Mouse (Mus musculus): ENCODE measurements at regions not wholly inside any gene's neighbourhood (a gene's known extent, or its start where the extent isn't known, plus 50 kb on each side); places are given as distances from the start of the nearest gene placed in this dataset.

- no peak for TF ChIP-seq CTCF (IDR thresholded peaks at IDR 0.05; ENCODE audit: low read depth)
- H3K27me3 ChIP-seq (replicated peaks; ENCODE audit: control insufficient read depth, insufficient read depth, low read length): no peaks in the 10 kb centered on the region
- H3K4me1 ChIP-seq (replicated peaks; ENCODE audit: control insufficient read depth, insufficient read depth, low read length): no peaks in the 10 kb centered on the region; the same call in 1 of the 2 replicates
- H3K9ac ChIP-seq (ENCODE audit: low read depth, low read length): no peak overlapping the region
- no peak overlapping the region for H3K4me3 ChIP-seq (ENCODE audit: low read depth, low read length)
- WGBS: 13% methylated on average over 2 of the region's 2 CpGs
- no peak overlapping the region for H3K4me2 ChIP-seq (replicated peaks; ENCODE audit: low read depth)
- no peak for ATAC-seq
- H3K9me3 ChIP-seq (ENCODE audit: control insufficient read depth): no peaks in the 10 kb centered on the region
- no peaks in the 10 kb centered on the region for H3K36me3 ChIP-seq (ENCODE audit: control insufficient read depth, insufficient read depth)
- H3K27ac ChIP-seq (ENCODE audit: low read depth, low read length): no peak overlapping the region
These were observed 417.5 kb downstream of the Hsfy2 start for GRCm38 (mm10) chr1:56219700-56220099.

- Histone ChIP-seq H3K36me3 (ENCODE audit: control insufficient read depth, insufficient read depth) (no peaks in the 10 kb centered on the region), H3K4me3 (ENCODE audit: low read depth, low read length) (no peak overlapping the region), H3K9ac (ENCODE audit: low read depth, low read length) (no peak overlapping the region), H3K9me3 (ENCODE audit: control insufficient read depth) (no peaks in the 10 kb centered on the region), H3K27me3 (replicated peaks; ENCODE audit: control insufficient read depth, insufficient read depth, low read length) (no peaks in the 10 kb centered on the region), H3K4me2 (replicated peaks; ENCODE audit: low read depth) (no peak overlapping the region), H3K27ac (ENCODE audit: low read depth, low read length) (no peak overlapping the region), H3K4me1 (replicated peaks; ENCODE audit: control insufficient read depth, insufficient read depth, low read length) (no peaks in the 10 kb centered on the region)
- WGBS: 74% methylated on average over 13 of the region's 13 CpGs
- no peak for TF ChIP-seq CTCF (IDR thresholded peaks at IDR 0.05; ENCODE audit: low read depth)
- ATAC-seq: no peak
These were observed 426.4 kb downstream of the Hsfy2 start for GRCm38 (mm10) chr1:56210712-56211371.

DNA sequence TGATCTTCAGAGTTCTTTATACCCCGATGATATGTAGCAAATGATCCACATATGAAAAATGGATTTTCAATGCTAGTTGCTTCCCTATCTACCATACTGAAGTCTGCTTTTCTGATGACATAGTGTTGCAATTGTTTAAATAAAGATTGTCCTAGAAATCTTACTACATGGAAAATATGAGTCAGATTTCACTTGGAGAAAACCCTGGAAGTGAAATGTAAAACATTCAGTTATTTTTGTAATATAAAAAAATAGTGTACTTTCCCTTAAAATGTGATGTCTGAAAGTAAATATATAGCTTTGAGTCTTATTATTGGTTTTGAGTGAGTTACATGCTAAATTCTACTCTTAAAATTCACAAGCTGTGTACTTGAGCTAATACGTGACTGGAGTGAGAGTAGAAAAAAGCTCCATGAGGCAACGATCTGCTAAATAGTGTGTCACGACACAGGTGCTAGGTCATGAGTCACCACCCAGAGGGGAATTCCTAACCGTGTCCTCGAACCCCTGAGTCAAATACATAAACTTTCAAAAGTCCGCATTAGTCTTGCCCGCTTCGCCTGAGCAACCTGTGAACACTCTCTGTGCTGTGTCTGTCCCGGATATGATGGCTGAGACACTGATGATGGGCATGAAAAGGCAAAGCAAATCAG, 430.5 kb downstream of the Hsfy2 start:
- Histone ChIP-seq H3K27ac (ENCODE audit: low read depth, low read length) (no peak overlapping the region), H3K4me1 (replicated peaks; ENCODE audit: control insufficient read depth, insufficient read depth, low read length) (no peaks in the 10 kb centered on the region), H3K4me3 (ENCODE audit: low read depth, low read length) (no peak overlapping the region), H3K9me3 (ENCODE audit: control insufficient read depth) (no peaks in the 10 kb centered on the region), H3K9ac (ENCODE audit: low read depth, low read length) (no peak overlapping the region), H3K4me2 (replicated peaks; ENCODE audit: low read depth) (no peak overlapping the region), H3K36me3 (ENCODE audit: control insufficient read depth, insufficient read depth) (no peaks in the 10 kb centered on the region), H3K27me3 (replicated peaks; ENCODE audit: control insufficient read depth, insufficient read depth, low read length) (no peaks in the 10 kb centered on the region)
- 89% methylated on average over 10 of the region's 10 CpGs for WGBS
- ATAC-seq: no peak
- no peak for TF ChIP-seq CTCF (IDR thresholded peaks at IDR 0.05; ENCODE audit: low read depth)

GRCm38 (mm10) chr1:56195224-56195623, 442.0 kb downstream of the Hsfy2 start:
- WGBS: 98% methylated on average over 2 of the region's 2 CpGs
- no peaks in the 10 kb centered on the region for H3K4me1 ChIP-seq (replicated peaks; ENCODE audit: control insufficient read depth, insufficient read depth, low read length)
- peak; percentile 59 for TF ChIP-seq CTCF (IDR thresholded peaks at IDR 0.05; ENCODE audit: low read depth)
- no peak overlapping the region for H3K27ac ChIP-seq (ENCODE audit: low read depth, low read length)
- ATAC-seq: no peak
- H3K9me3 ChIP-seq (ENCODE audit: control insufficient read depth): no peaks in the 10 kb centered on the region
- H3K27me3 ChIP-seq (replicated peaks; ENCODE audit: control insufficient read depth, insufficient read depth, low read length): no peaks in the 10 kb centered on the region
- H3K4me3 ChIP-seq (ENCODE audit: low read depth, low read length): no peak overlapping the region
- no peaks in the 10 kb centered on the region for H3K36me3 ChIP-seq (ENCODE audit: control insufficient read depth, insufficient read depth)
- H3K4me2 ChIP-seq (replicated peaks; ENCODE audit: low read depth): no peak overlapping the region
- no peak overlapping the region for H3K9ac ChIP-seq (ENCODE audit: low read depth, low read length)

DNA sequence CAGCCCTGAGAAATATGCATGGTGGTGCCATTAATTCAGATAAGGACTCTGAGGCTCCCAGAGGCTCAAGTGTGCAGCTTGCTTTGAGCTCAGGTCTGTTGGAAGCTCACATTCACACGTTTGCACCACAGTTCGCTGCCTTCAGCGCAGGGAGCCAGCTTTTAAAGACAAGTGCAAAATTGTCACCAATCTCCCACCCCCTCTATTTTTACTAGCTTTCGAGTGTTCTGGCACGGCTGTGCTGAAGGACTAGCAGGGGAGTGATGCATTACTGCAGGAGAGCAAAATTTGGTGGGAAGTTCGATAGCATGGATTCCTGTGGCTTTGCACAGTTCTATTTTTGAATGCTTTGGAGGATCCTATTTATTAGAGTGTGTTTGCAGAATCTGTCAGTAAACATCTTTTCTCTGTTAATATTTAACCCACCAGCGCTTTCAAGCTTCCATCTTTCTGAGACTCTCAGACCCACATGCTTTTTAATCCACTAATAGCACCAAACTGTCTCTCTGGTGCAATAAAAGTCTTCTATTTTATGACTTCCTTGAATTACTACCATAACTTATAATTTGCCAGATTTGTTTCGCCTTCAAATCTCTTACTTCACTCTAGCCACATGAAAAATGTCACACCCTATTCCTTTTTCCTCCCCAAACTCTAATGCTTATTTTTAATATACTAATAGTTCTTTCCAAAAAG, 453.6 kb downstream of the Hsfy2 start:
- TF ChIP-seq CTCF (IDR thresholded peaks at IDR 0.05; ENCODE audit: low read depth): no peak
- 24% methylated on average over 8 of the region's 8 CpGs for WGBS
- Histone ChIP-seq H3K27ac (ENCODE audit: low read depth, low read length) (no peak overlapping the region), H3K4me1 (replicated peaks; ENCODE audit: control insufficient read depth, insufficient read depth, low read length) (no peaks in the 10 kb centered on the region), H3K27me3 (replicated peaks; ENCODE audit: control insufficient read depth, insufficient read depth, low read length) (no peaks in the 10 kb centered on the region), H3K36me3 (ENCODE audit: control insufficient read depth, insufficient read depth) (no peaks in the 10 kb centered on the region), H3K4me2 (replicated peaks; ENCODE audit: low read depth) (no peak overlapping the region), H3K9me3 (ENCODE audit: control insufficient read depth) (no peaks in the 10 kb centered on the region), H3K4me3 (ENCODE audit: low read depth, low read length) (no peak overlapping the region), H3K9ac (ENCODE audit: low read depth, low read length) (no peak overlapping the region)
- no peak for ATAC-seq

DNA sequence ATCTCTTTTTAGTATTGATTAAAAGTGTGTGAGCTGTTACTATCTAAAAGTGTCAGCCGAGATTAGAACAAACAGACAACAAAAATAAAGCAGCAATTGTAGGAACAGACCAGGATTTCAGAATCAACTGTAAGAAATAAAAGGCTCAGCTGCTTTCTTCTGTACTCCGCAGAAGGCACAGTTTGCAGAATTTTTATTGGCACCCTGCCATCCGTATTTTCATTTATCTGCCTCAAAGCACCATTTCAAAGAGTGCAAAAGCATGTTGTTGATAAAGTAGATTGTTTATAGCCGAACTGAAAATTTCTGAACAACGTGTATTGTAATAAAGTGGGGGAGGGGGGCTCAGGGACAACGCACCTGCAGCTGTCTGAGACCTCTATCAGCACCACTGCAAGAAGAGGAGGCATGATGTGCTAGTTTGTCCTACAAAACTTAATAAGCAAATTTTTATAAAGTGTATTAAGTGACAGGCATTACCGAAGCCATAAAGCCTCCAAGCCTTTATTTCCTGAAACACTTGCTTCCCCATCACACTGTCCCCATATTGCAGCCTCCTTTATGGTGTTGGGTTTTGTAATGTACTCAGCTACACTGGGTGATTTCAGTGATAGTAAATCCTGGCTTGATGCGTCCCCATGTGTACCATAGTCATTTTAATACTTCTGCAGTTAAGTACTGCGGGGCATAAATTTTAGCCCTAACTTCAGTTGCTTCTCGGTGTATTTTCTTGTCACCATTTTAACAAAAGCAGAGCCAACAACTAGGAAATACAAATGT, 457.8 kb downstream of the Hsfy2 start:
- no peak for ATAC-seq
- TF ChIP-seq CTCF (IDR thresholded peaks at IDR 0.05; ENCODE audit: low read depth): no peak
- H3K27me3 ChIP-seq (replicated peaks; ENCODE audit: control insufficient read depth, insufficient read depth, low read length): no peaks in the 10 kb centered on the region
- H3K27ac ChIP-seq (ENCODE audit: low read depth, low read length): no peak overlapping the region
- no peaks in the 10 kb centered on the region for H3K4me1 ChIP-seq (replicated peaks; ENCODE audit: control insufficient read depth, insufficient read depth, low read length)
- WGBS: 64% methylated on average over 10 of the region's 10 CpGs
- no peak overlapping the region for H3K4me3 ChIP-seq (ENCODE audit: low read depth, low read length)
- H3K4me2 ChIP-seq (replicated peaks; ENCODE audit: low read depth): no peak overlapping the region
- H3K36me3 ChIP-seq (ENCODE audit: control insufficient read depth, insufficient read depth): no peaks in the 10 kb centered on the region
- H3K9me3 ChIP-seq (ENCODE audit: control insufficient read depth): no peaks in the 10 kb centered on the region
- H3K9ac ChIP-seq (ENCODE audit: low read depth, low read length): no peak overlapping the region
